Mouse (Mus musculus): Measurements from ENCODE around the gene Nfe2l2. TPM values are rescaled to one million over a fixed set of nuclear protein-coding genes. Genes with fewer than 3 reads are reported as not detected.

Nfe2l2 gene
- polyA plus RNA-seq (2012; rRNA removed) = 38.4 and 42.2 TPM in 2 replicates

DNA sequence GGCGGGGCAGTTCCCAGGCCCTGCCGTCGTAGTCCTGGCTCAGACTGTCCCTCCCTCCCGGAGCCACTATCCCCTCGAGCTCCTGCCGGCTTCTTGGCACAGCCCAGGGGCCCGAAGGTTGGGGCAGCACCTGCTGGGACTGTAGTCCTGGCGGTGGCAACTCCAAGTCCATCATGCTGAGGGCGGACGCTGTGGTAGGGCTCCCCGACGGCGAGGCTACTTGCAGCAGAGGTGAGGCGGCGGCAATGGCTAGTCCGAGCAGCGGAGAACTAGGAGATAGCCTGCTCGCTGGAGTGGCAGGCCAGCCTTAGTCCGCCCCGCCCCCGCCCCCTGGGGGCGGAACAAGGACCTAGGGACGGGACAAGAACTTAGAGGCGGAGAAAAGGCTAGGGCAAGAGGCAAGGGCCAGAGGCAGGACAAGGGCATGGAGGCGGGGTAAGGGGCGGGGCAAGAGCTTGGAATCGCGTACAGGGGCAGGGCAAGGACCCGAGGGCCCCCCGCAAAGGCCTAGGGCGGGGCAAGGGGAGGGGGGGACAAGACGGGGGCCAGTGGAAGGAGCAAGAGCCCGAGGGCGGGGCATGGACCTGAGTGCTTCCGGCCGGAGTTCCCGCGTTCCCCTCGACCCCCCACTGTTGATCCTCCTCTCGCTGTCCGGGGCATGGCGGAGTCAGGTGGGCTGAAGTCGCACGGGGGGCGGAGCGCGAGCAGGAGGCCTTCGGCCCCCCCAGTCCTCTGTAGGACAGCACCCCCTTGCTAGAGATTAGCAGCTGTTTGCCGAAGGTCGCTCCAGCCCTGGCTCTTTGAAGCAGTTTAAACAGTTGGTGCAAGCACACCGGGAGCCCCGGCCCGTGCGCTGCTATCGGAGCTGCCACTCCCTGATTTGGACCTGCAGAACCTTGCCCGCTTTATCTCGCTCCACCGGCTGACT lies at the start of gene Nfe2l2:
Nfe2l2 (minus strand) TSS at position 408 of the 928 bp plus-strand sequence.
- no peaks in the 10 kb centered on the region for H3K36me3 ChIP-seq (ENCODE audit: control insufficient read depth, insufficient read depth, low read length)
- TF ChIP-seq CTCF (IDR thresholded peaks at IDR 0.05; ENCODE audit: borderline replicate concordance, control insufficient read depth, extremely low read depth, insufficient read depth, low read length, poor library complexity) (peak; percentile 37; the same call in 1 of the 2 replicates), POLR2A (IDR thresholded peaks at IDR 0.05; ENCODE audit: control insufficient read depth, extremely low read depth, insufficient read depth, low read length, poor library complexity) (peak; percentile 62; the same call in 1 of the 2 replicates)
- H3K4me1 ChIP-seq (replicated peaks; ENCODE audit: control insufficient read depth, insufficient read depth, low read length) = peaks cover 6% of the 10 kb centered on the region
- peak within 1 kb of the TSS; percentile 78 for H3K27ac ChIP-seq (ENCODE audit: control insufficient read depth, insufficient read depth, low read length)
- under 1% methylated on average over 58 of the region's 58 CpGs for WGBS
- H3K27me3 ChIP-seq (ENCODE audit: control insufficient read depth, insufficient read depth, low read length) = no peaks in the 10 kb centered on the region
- peak; percentile 92 for DNase-seq
- H3K4me3 ChIP-seq (ENCODE audit: control insufficient read depth, insufficient read depth, low read length) = peak within 1 kb of the TSS; percentile 96

DNA sequence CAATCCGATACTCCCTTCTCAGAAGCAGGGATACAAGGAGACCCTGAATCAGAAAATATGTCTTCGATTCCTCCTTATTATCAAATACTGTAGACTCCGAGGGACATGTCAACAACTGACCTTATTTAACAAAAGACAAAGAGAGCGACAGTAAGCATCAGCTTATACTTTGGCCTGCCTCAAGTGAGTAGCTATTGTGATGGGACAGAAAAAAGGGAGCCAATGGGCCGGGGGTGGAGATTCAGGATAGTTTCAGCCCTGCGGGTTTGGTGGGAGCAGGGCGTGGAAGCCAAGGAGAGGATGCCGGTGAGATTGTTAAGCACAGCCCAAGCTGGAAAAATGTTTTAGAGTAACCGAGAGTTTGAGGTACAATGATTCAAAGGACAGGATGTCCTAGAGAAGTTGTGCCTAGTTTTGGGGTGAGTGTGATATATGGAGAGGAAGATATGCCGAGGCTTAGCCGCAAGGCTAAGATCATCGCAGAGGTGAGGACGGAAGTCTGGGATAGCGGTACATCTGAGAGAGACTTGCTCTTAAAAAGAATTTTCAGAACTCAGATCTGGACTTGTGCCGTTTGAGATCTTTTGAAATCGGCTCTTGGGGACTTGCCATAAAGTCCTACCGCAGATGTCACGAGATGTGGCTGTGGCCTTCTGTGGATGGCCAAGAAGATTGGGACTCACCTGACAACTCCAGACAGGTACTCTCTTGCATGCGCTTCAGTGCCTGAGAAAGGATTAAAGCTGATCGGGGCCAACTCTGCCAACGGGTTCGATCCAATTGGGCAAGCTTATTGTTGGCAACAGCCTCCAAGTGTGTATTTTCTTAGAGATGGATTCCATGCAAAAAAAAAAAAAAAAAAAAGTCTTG lies 48.1 kb upstream of the Nfe2l2 start:
- Histone ChIP-seq H3K4me3 (ENCODE audit: control insufficient read depth, insufficient read depth, low read length) (no peak overlapping the region), H3K36me3 (ENCODE audit: control insufficient read depth, insufficient read depth, low read length) (no peaks in the 10 kb centered on the region), H3K27ac (ENCODE audit: control insufficient read depth, insufficient read depth, low read length) (peak overlapping the region; percentile 6; the same call in 1 of the 2 replicates), H3K27me3 (ENCODE audit: control insufficient read depth, insufficient read depth, low read length) (no peaks in the 10 kb centered on the region), H3K4me1 (replicated peaks; ENCODE audit: control insufficient read depth, insufficient read depth, low read length) (no peaks in the 10 kb centered on the region)
- no peak for TF ChIP-seq CTCF (IDR thresholded peaks at IDR 0.05; ENCODE audit: borderline replicate concordance, control insufficient read depth, extremely low read depth, insufficient read depth, low read length, poor library complexity)
- TF ChIP-seq POLR2A (IDR thresholded peaks at IDR 0.05; ENCODE audit: control insufficient read depth, extremely low read depth, insufficient read depth, low read length, poor library complexity) = no peak
- 95% methylated on average over 22 of the region's 22 CpGs for WGBS
- DNase-seq = no peak

DNA sequence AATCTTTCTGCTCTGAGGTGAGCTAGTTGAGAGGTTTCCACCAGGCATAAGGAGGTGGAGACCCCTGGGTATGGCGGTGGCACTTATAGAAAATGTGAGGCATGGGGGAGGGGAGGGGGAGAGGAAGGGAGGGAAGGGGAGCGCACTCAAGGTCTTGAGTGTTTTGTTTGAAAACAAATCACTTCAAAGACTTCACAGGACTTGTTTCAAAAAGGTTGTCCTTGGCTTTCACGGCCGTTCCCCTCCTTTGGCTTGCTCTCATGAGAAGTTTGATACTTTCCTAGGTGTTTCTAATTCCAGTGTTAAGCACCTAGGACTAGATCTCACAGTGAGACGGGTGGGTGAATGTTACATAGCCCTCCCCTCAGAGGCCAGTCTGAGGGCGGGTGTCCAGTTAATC lies 47.5 kb upstream of the Nfe2l2 start:
- H3K36me3 ChIP-seq (ENCODE audit: control insufficient read depth, insufficient read depth, low read length) = no peaks in the 10 kb centered on the region
- no peaks in the 10 kb centered on the region for H3K4me1 ChIP-seq (replicated peaks; ENCODE audit: control insufficient read depth, insufficient read depth, low read length)
- H3K4me3 ChIP-seq (ENCODE audit: control insufficient read depth, insufficient read depth, low read length) = no peak overlapping the region
- TF ChIP-seq POLR2A (IDR thresholded peaks at IDR 0.05; ENCODE audit: control insufficient read depth, extremely low read depth, insufficient read depth, low read length, poor library complexity) (no peak), CTCF (IDR thresholded peaks at IDR 0.05; ENCODE audit: borderline replicate concordance, control insufficient read depth, extremely low read depth, insufficient read depth, low read length, poor library complexity) (no peak)
- DNase-seq = no peak
- no peak overlapping the region for H3K27ac ChIP-seq (ENCODE audit: control insufficient read depth, insufficient read depth, low read length)
- no peaks in the 10 kb centered on the region for H3K27me3 ChIP-seq (ENCODE audit: control insufficient read depth, insufficient read depth, low read length)
- WGBS = 94% methylated on average over 6 of the region's 6 CpGs

DNA sequence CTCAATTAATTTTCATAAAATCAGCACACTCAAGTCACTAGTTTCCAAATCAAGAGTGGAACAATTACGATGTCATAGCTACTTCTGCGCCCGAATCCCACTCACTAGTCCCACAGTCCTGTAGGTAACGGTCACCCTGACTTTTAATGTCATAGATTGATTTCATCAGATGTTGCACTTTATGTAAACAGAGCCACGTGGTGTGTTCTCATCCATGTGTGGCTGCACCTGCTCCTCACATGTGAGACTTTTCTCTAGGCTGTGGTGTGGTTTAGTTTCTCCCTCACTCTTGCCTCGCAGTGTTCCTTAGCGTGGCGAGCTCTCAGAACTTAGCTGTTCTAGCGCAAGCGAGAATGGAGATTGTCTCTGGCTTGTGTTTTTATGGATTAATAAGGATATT lies 46.4 kb upstream of the Nfe2l2 start:
- no peak for DNase-seq
- WGBS = 37% methylated on average over 10 of the region's 10 CpGs
- Histone ChIP-seq H3K27ac (ENCODE audit: control insufficient read depth, insufficient read depth, low read length) (no peak overlapping the region), H3K27me3 (ENCODE audit: control insufficient read depth, insufficient read depth, low read length) (no peaks in the 10 kb centered on the region), H3K4me3 (ENCODE audit: control insufficient read depth, insufficient read depth, low read length) (no peak overlapping the region), H3K36me3 (ENCODE audit: control insufficient read depth, insufficient read depth, low read length) (no peaks in the 10 kb centered on the region), H3K4me1 (replicated peaks; ENCODE audit: control insufficient read depth, insufficient read depth, low read length) (peaks cover 4% of the 10 kb centered on the region; the same call in 1 of the 2 replicates)
- TF ChIP-seq POLR2A (IDR thresholded peaks at IDR 0.05; ENCODE audit: control insufficient read depth, extremely low read depth, insufficient read depth, low read length, poor library complexity) (no peak), CTCF (IDR thresholded peaks at IDR 0.05; ENCODE audit: borderline replicate concordance, control insufficient read depth, extremely low read depth, insufficient read depth, low read length, poor library complexity) (no peak)

DNA sequence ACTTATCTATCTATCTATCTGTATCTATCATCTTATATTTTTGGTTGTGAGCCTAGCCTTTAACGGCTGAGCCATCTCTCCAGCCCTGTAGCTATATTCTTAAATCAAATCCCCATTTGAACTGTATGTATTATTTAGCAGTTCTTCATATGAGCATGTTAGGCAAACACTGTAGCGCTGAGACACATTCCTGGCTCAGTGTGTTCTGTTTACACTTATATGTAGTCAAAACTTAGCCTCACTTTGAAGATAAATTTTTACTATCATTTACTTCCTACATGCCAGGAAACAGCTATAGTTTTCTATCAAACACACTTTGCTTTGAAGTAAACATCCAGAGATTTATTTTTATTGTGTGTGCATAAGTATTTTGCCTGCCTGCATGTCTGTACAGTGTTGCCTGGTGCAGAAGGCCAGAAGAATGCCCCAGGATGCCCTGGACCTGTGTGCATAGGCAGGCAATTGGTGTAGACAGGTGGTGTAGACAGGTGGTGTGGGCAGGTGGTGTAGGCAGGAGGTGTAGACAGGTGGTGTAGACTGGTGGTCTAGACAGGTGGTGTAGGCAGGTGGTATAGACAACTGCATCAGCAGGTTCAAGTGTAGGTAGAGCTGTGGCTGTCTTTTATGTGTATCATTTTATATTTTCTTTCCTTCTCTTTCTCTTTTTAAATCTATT lies 45.7 kb upstream of the Nfe2l2 start:
- H3K4me3 ChIP-seq (ENCODE audit: control insufficient read depth, insufficient read depth, low read length) = no peak overlapping the region
- 97% methylated on average over 2 of the region's 2 CpGs for WGBS
- TF ChIP-seq POLR2A (IDR thresholded peaks at IDR 0.05; ENCODE audit: control insufficient read depth, extremely low read depth, insufficient read depth, low read length, poor library complexity) (no peak), CTCF (IDR thresholded peaks at IDR 0.05; ENCODE audit: borderline replicate concordance, control insufficient read depth, extremely low read depth, insufficient read depth, low read length, poor library complexity) (no peak)
- no peak for DNase-seq
- no peaks in the 10 kb centered on the region for H3K27me3 ChIP-seq (ENCODE audit: control insufficient read depth, insufficient read depth, low read length)
- no peaks in the 10 kb centered on the region for H3K36me3 ChIP-seq (ENCODE audit: control insufficient read depth, insufficient read depth, low read length)
- H3K27ac ChIP-seq (ENCODE audit: control insufficient read depth, insufficient read depth, low read length) = no peak overlapping the region
- peaks cover 4% of the 10 kb centered on the region; the same call in 1 of the 2 replicates for H3K4me1 ChIP-seq (replicated peaks; ENCODE audit: control insufficient read depth, insufficient read depth, low read length)

Measured in thymus, adult 2 months (tissue).